Mouse (Mus musculus): ENCODE measurements at regions not wholly inside any gene's neighbourhood (a gene's known extent, or its start where the extent isn't known, plus 50 kb on each side); places are given as distances from the start of the nearest gene placed in this dataset.

- Histone ChIP-seq H3K36me3 (ENCODE audit: control insufficient read depth, insufficient read depth, low read length) (no peaks in the 10 kb centered on the region), H3K9ac (replicated peaks; ENCODE audit: low read length) (no peak overlapping the region), H3K27me3 (ENCODE audit: control insufficient read depth, insufficient read depth, low read length) (no peaks in the 10 kb centered on the region), H3K9me3 (ENCODE audit: control insufficient read depth, low read length) (no peaks in the 10 kb centered on the region), H3K4me3 (replicated peaks; ENCODE audit: low read depth, low read length) (no peak overlapping the region), H3K4me1 (ENCODE audit: control insufficient read depth, insufficient read depth, low read length) (no peaks in the 10 kb centered on the region), H3K27ac (replicated peaks; ENCODE audit: low read depth, low read length) (no peak overlapping the region), H3K4me2 (ENCODE audit: low read length) (no peak overlapping the region)
- ATAC-seq (ENCODE audit: low FRiP score, low TSS enrichment): no peak
- 90% methylated on average over 1 of the region's 1 CpGs for WGBS
- DNase-seq: no peak
Measured at GRCm38 (mm10) chr1:133522825-133523224, 87.3 kb downstream of the Snrpe start.

- no peak overlapping the region for H3K4me3 ChIP-seq (replicated peaks; ENCODE audit: low read depth, low read length)
- H3K9ac ChIP-seq (replicated peaks; ENCODE audit: low read length): no peak overlapping the region
- ATAC-seq (ENCODE audit: low FRiP score, low TSS enrichment): no peak
- 83% methylated on average over 8 of the region's 8 CpGs for WGBS
- H3K4me1 ChIP-seq (ENCODE audit: control insufficient read depth, insufficient read depth, low read length): no peaks in the 10 kb centered on the region
- no peak overlapping the region for H3K4me2 ChIP-seq (ENCODE audit: low read length)
- no peak overlapping the region for H3K27ac ChIP-seq (replicated peaks; ENCODE audit: low read depth, low read length)
- no peaks in the 10 kb centered on the region for H3K9me3 ChIP-seq (ENCODE audit: control insufficient read depth, low read length)
- H3K36me3 ChIP-seq (ENCODE audit: control insufficient read depth, insufficient read depth, low read length): no peaks in the 10 kb centered on the region
- no peaks in the 10 kb centered on the region for H3K27me3 ChIP-seq (ENCODE audit: control insufficient read depth, insufficient read depth, low read length)
- DNase-seq: no peak
Measured at GRCm38 (mm10) chr1:133520652-133521051, 89.4 kb downstream of the Snrpe start.

- 98% methylated on average over 5 of the region's 5 CpGs for WGBS
Measured at GRCm38 (mm10) chr1:133517020-133517419, 92.8 kb upstream of the Sox13 start.

GRCm38 (mm10) chr1:133504116-133504515, 79.9 kb upstream of the Sox13 start:
- no peaks in the 10 kb centered on the region for H3K27me3 ChIP-seq (ENCODE audit: control insufficient read depth, insufficient read depth, low read length)
- H3K9me3 ChIP-seq (ENCODE audit: control insufficient read depth, low read length): no peaks in the 10 kb centered on the region
- H3K4me3 ChIP-seq (replicated peaks; ENCODE audit: low read depth, low read length): no peak overlapping the region
- H3K36me3 ChIP-seq (ENCODE audit: control insufficient read depth, insufficient read depth, low read length): no peaks in the 10 kb centered on the region
- DNase-seq (no peak), ATAC-seq (ENCODE audit: low FRiP score, low TSS enrichment) (no peak)
- H3K4me1 ChIP-seq (ENCODE audit: control insufficient read depth, insufficient read depth, low read length): no peaks in the 10 kb centered on the region
- H3K27ac ChIP-seq (replicated peaks; ENCODE audit: low read depth, low read length): no peak overlapping the region
- WGBS: 81% methylated on average over 3 of the region's 3 CpGs
- no peak overlapping the region for H3K9ac ChIP-seq (replicated peaks; ENCODE audit: low read length)
- no peak overlapping the region for H3K4me2 ChIP-seq (ENCODE audit: low read length)

More at GRCm38 (mm10) chr1:133517020-133517419, 92.8 kb upstream of the Sox13 start:
- H3K4me1 ChIP-seq (ENCODE audit: control insufficient read depth, insufficient read depth, low read length): no peaks in the 10 kb centered on the region
- no peak for ATAC-seq (ENCODE audit: low FRiP score, low TSS enrichment)
- no peak overlapping the region for H3K4me2 ChIP-seq (ENCODE audit: low read length)
- no peak for DNase-seq
- no peaks in the 10 kb centered on the region for H3K36me3 ChIP-seq (ENCODE audit: control insufficient read depth, insufficient read depth, low read length)
- no peak overlapping the region for H3K9ac ChIP-seq (replicated peaks; ENCODE audit: low read length)
- H3K4me3 ChIP-seq (replicated peaks; ENCODE audit: low read depth, low read length): no peak overlapping the region
- no peaks in the 10 kb centered on the region for H3K9me3 ChIP-seq (ENCODE audit: control insufficient read depth, low read length)
- H3K27ac ChIP-seq (replicated peaks; ENCODE audit: low read depth, low read length): no peak overlapping the region
- no peaks in the 10 kb centered on the region for H3K27me3 ChIP-seq (ENCODE audit: control insufficient read depth, insufficient read depth, low read length)

- DNase-seq: no peak
- Histone ChIP-seq H3K4me1 (ENCODE audit: control insufficient read depth, insufficient read depth, low read length) (no peaks in the 10 kb centered on the region), H3K9ac (replicated peaks; ENCODE audit: low read length) (no peak overlapping the region), H3K4me3 (replicated peaks; ENCODE audit: low read depth, low read length) (no peak overlapping the region), H3K27ac (replicated peaks; ENCODE audit: low read depth, low read length) (no peak overlapping the region), H3K36me3 (ENCODE audit: control insufficient read depth, insufficient read depth, low read length) (no peaks in the 10 kb centered on the region), H3K9me3 (ENCODE audit: control insufficient read depth, low read length) (no peaks in the 10 kb centered on the region), H3K4me2 (ENCODE audit: low read length) (no peak overlapping the region), H3K27me3 (ENCODE audit: control insufficient read depth, insufficient read depth, low read length) (no peaks in the 10 kb centered on the region)
- 95% methylated on average over 2 of the region's 2 CpGs for WGBS
- ATAC-seq (ENCODE audit: low FRiP score, low TSS enrichment): no peak
Measured at GRCm38 (mm10) chr1:133503336-133503735, 79.2 kb upstream of the Sox13 start.

- H3K9me3 ChIP-seq (ENCODE audit: control insufficient read depth, low read length): no peaks in the 10 kb centered on the region
- WGBS: 17% methylated on average over 13 of the region's 13 CpGs
- no peak overlapping the region for H3K4me2 ChIP-seq (ENCODE audit: low read length)
- DNase-seq: peak; percentile 22
- no peak for ATAC-seq (ENCODE audit: low FRiP score, low TSS enrichment)
- no peak overlapping the region for H3K4me3 ChIP-seq (replicated peaks; ENCODE audit: low read depth, low read length)
- H3K27me3 ChIP-seq (ENCODE audit: control insufficient read depth, insufficient read depth, low read length): no peaks in the 10 kb centered on the region
- H3K27ac ChIP-seq (replicated peaks; ENCODE audit: low read depth, low read length): no peak overlapping the region
- no peaks in the 10 kb centered on the region for H3K4me1 ChIP-seq (ENCODE audit: control insufficient read depth, insufficient read depth, low read length)
- H3K36me3 ChIP-seq (ENCODE audit: control insufficient read depth, insufficient read depth, low read length): no peaks in the 10 kb centered on the region
- H3K9ac ChIP-seq (replicated peaks; ENCODE audit: low read length): no peak overlapping the region
Measured at GRCm38 (mm10) chr1:133501016-133501415, 76.8 kb upstream of the Sox13 start.

- Histone ChIP-seq H3K4me2 (ENCODE audit: low read length) (peak overlapping the region; percentile 63), H3K36me3 (ENCODE audit: control insufficient read depth, insufficient read depth, low read length) (no peaks in the 10 kb centered on the region)
Measured at GRCm38 (mm10) chr1:133492986-133493741, 69.0 kb upstream of the Sox13 start.

GRCm38 (mm10) chr1:133492291-133492985, 68.3 kb upstream of the Sox13 start:
- H3K27me3 ChIP-seq (ENCODE audit: control insufficient read depth, insufficient read depth, low read length): no peaks in the 10 kb centered on the region
- peak overlapping the region; percentile 99 for H3K27ac ChIP-seq (replicated peaks; ENCODE audit: low read depth, low read length)
- under 1% methylated on average over 11 of the region's 11 CpGs for WGBS
- peaks cover 26% of the 10 kb centered on the region for H3K4me1 ChIP-seq (ENCODE audit: control insufficient read depth, insufficient read depth, low read length)
- H3K4me2 ChIP-seq (ENCODE audit: low read length): peak overlapping the region; percentile 63
- no peaks in the 10 kb centered on the region for H3K36me3 ChIP-seq (ENCODE audit: control insufficient read depth, insufficient read depth, low read length)
- ATAC-seq (ENCODE audit: low FRiP score, low TSS enrichment) (peak; percentile 90), DNase-seq (peak; percentile 83)
- H3K9ac ChIP-seq (replicated peaks; ENCODE audit: low read length): peak overlapping the region; percentile 74
- H3K9me3 ChIP-seq (ENCODE audit: control insufficient read depth, low read length): no peaks in the 10 kb centered on the region
- H3K4me3 ChIP-seq (replicated peaks; ENCODE audit: low read depth, low read length): peak overlapping the region; percentile 22

More at GRCm38 (mm10) chr1:133492986-133493741, 69.0 kb upstream of the Sox13 start:
- H3K9me3 ChIP-seq (ENCODE audit: control insufficient read depth, low read length): no peaks in the 10 kb centered on the region
- no peaks in the 10 kb centered on the region for H3K27me3 ChIP-seq (ENCODE audit: control insufficient read depth, insufficient read depth, low read length)
- peaks cover 26% of the 10 kb centered on the region for H3K4me1 ChIP-seq (ENCODE audit: control insufficient read depth, insufficient read depth, low read length)
- peak; percentile 83 for DNase-seq
- peak; percentile 65 for ATAC-seq (ENCODE audit: low FRiP score, low TSS enrichment)
- peak overlapping the region; percentile 22 for H3K4me3 ChIP-seq (replicated peaks; ENCODE audit: low read depth, low read length)
- WGBS: under 1% methylated on average over 29 of the region's 29 CpGs
- H3K9ac ChIP-seq (replicated peaks; ENCODE audit: low read length): peak overlapping the region; percentile 74
- H3K27ac ChIP-seq (replicated peaks; ENCODE audit: low read depth, low read length): peak overlapping the region; percentile 99

Data from midbrain, embryonic 14.5 days (tissue).